Mouse (Mus musculus): ENCODE measurements around the gene Ghdc. TPM values are rescaled to one million over a fixed set of nuclear protein-coding genes. Genes with fewer than 3 reads are reported as not detected.

Ghdc gene
- total and polyA plus RNA-seq, 3 experiments: 3.6 to 6.0 (median 3.9) TPM

GRCm38 (mm10) chr11:100789702-100790101 lies 18.9 kb upstream of the Ghdc start:
- no peaks in the 10 kb centered on the region for H3K4me1 ChIP-seq (ENCODE audit: insufficient read depth, low read depth, low read length)
- no peaks in the 10 kb centered on the region for H3K9me3 ChIP-seq (replicated peaks)
- H3K27me3 ChIP-seq (ENCODE audit: insufficient read depth, low read length): no peaks in the 10 kb centered on the region
- DNase-seq (ENCODE audit: low spot score) (no peak), ATAC-seq (ENCODE audit: extremely low read depth, insufficient number of reproducible peaks, low FRiP score, poor library complexity, severe bottlenecking) (no peak)
- H3K36me3 ChIP-seq (replicated peaks): peaks cover 98% of the 10 kb centered on the region
- H3K4me3 ChIP-seq (ENCODE audit: low read depth, low read length): no peak overlapping the region
- no peak for TF ChIP-seq GATA1 (IDR thresholded peaks at IDR 0.05; ENCODE audit: borderline replicate concordance, low read length)
- TF ChIP-seq GATA2 (IDR thresholded peaks at IDR 0.05; ENCODE audit: borderline replicate concordance, low read depth, low read length): no peak
- TF ChIP-seq CTCF (IDR thresholded peaks at IDR 0.05; ENCODE audit: low read depth, low read length): no peak
- no peak for TF ChIP-seq TAL1 (conservative IDR thresholded peaks at IDR 0.05; ENCODE audit: low read depth, low read length)
- no peak for TF ChIP-seq POLR2AphosphoS5 (IDR thresholded peaks at IDR 0.05; ENCODE audit: insufficient replicate concordance, low read depth, low read length)

DNA sequence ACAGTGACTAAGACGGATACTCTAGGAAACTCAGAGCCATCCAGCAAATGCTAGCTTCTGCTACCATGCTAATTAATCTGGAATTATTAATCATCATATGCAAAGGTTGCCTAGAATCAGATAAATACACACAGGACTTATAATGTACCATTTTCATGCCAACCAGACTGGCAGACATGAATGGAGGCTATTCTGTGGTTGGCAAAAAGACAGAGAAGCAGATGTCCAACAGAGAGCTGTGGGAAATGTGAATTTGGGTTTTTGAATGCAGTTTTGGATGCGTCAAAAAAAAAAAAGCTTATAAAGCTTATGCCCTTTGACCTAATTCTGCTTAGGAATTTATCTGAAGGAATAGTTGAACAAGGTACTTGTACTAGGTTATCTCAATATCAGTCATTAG lies 15.0 kb upstream of the Ghdc start:
- H3K9me3 ChIP-seq (replicated peaks): no peaks in the 10 kb centered on the region
- no peaks in the 10 kb centered on the region for H3K27me3 ChIP-seq (ENCODE audit: insufficient read depth, low read length)
- H3K4me3 ChIP-seq (ENCODE audit: low read depth, low read length): no peak overlapping the region
- H3K4me1 ChIP-seq (ENCODE audit: insufficient read depth, low read depth, low read length): no peaks in the 10 kb centered on the region; the same call in 1 of the 2 replicates
- ATAC-seq (ENCODE audit: extremely low read depth, insufficient number of reproducible peaks, low FRiP score, poor library complexity, severe bottlenecking) (no peak), DNase-seq (ENCODE audit: low spot score) (no peak)
- TF ChIP-seq POLR2AphosphoS5 (IDR thresholded peaks at IDR 0.05; ENCODE audit: insufficient replicate concordance, low read depth, low read length) (no peak), GATA1 (IDR thresholded peaks at IDR 0.05; ENCODE audit: borderline replicate concordance, low read length) (no peak), CTCF (IDR thresholded peaks at IDR 0.05; ENCODE audit: low read depth, low read length) (no peak), GATA2 (IDR thresholded peaks at IDR 0.05; ENCODE audit: borderline replicate concordance, low read depth, low read length) (no peak), TAL1 (conservative IDR thresholded peaks at IDR 0.05; ENCODE audit: low read depth, low read length) (no peak)
- peaks cover 98% of the 10 kb centered on the region for H3K36me3 ChIP-seq (replicated peaks)

DNA sequence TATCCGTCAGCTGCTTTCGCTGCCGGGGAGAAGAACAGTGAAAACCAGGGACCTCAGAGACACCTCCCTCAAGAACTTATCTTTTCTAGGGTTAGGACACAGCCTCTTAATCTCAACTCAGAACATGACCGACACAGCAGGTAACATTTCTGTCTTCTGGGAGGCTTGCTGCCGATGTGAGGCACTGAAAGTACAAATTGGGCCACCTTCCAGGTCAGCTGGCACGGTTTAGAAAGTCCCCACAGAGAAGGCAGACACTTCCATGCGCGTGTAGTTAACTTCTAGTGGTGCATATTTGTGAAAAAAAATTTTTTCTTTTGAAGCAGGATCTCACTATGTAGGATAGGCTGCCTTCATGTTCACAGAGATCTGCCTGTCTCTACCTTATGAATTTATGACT lies 13.5 kb upstream of the Ghdc start:
- no peaks in the 10 kb centered on the region; the same call in 1 of the 2 replicates for H3K4me1 ChIP-seq (ENCODE audit: insufficient read depth, low read depth, low read length)
- H3K27me3 ChIP-seq (ENCODE audit: insufficient read depth, low read length): no peaks in the 10 kb centered on the region
- H3K36me3 ChIP-seq (replicated peaks): peaks cover 98% of the 10 kb centered on the region
- no peaks in the 10 kb centered on the region for H3K9me3 ChIP-seq (replicated peaks)
- TF ChIP-seq POLR2AphosphoS5 (IDR thresholded peaks at IDR 0.05; ENCODE audit: insufficient replicate concordance, low read depth, low read length): no peak
- no peak for TF ChIP-seq GATA1 (IDR thresholded peaks at IDR 0.05; ENCODE audit: borderline replicate concordance, low read length)
- no peak for TF ChIP-seq GATA2 (IDR thresholded peaks at IDR 0.05; ENCODE audit: borderline replicate concordance, low read depth, low read length)
- no peak for TF ChIP-seq CTCF (IDR thresholded peaks at IDR 0.05; ENCODE audit: low read depth, low read length)
- TF ChIP-seq TAL1 (conservative IDR thresholded peaks at IDR 0.05; ENCODE audit: low read depth, low read length): no peak
- DNase-seq (ENCODE audit: low spot score) (no peak), ATAC-seq (ENCODE audit: extremely low read depth, insufficient number of reproducible peaks, low FRiP score, poor library complexity, severe bottlenecking) (no peak)
- H3K4me3 ChIP-seq (ENCODE audit: low read depth, low read length): no peak overlapping the region

- TF ChIP-seq POLR2AphosphoS5 (IDR thresholded peaks at IDR 0.05; ENCODE audit: insufficient replicate concordance, low read depth, low read length) (no peak), CTCF (IDR thresholded peaks at IDR 0.05; ENCODE audit: low read depth, low read length) (no peak), TAL1 (conservative IDR thresholded peaks at IDR 0.05; ENCODE audit: low read depth, low read length) (no peak), GATA1 (IDR thresholded peaks at IDR 0.05; ENCODE audit: borderline replicate concordance, low read length) (no peak), GATA2 (IDR thresholded peaks at IDR 0.05; ENCODE audit: borderline replicate concordance, low read depth, low read length) (no peak)
- no peaks in the 10 kb centered on the region for H3K27me3 ChIP-seq (ENCODE audit: insufficient read depth, low read length)
- no peaks in the 10 kb centered on the region; the same call in 1 of the 2 replicates for H3K4me1 ChIP-seq (ENCODE audit: insufficient read depth, low read depth, low read length)
- no peaks in the 10 kb centered on the region for H3K9me3 ChIP-seq (replicated peaks)
- no peak overlapping the region for H3K4me3 ChIP-seq (ENCODE audit: low read depth, low read length)
- H3K36me3 ChIP-seq (replicated peaks): peaks cover 96% of the 10 kb centered on the region
- no peak for DNase-seq (ENCODE audit: low spot score)
- ATAC-seq (ENCODE audit: extremely low read depth, insufficient number of reproducible peaks, low FRiP score, poor library complexity, severe bottlenecking): no peak
These were observed 11.8 kb upstream of the Ghdc start for GRCm38 (mm10) chr11:100782568-100782967.

DNA sequence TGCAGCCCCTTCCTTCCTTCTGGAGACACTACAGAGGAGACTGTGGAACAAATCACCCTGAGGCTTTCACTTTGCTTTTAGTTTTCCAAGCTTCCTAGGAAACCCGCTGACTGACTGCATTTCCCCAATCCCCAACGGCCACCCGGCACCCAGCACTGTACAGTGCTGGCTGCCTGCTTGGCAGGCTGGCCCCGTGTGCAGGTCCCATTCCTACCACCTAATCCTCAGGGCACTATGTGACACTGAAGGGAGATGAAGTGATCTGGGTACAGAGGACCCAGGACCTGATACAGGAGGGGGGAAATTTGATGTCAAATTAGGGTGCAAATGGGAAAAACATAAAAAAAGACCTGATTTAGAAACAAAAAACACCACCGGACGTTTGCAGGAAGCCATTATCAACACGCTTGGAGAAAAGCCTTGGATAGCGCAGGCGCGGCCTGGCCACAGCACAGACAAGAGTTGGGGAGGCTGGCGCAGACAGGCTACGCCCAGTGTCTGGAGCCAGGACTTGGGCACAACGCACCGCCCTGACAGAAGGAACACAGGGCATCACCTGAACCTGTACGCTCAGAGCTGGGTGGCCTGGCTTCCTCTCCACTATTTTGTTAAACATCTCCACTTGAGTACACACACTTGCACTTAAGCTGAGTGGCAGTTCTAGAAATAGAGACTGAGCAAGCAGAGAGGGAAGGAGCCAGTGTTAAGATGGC lies 11.2 kb upstream of the Ghdc start:
- H3K4me1 ChIP-seq (ENCODE audit: insufficient read depth, low read depth, low read length): no peaks in the 10 kb centered on the region; the same call in 1 of the 2 replicates
- no peak for ATAC-seq (ENCODE audit: extremely low read depth, insufficient number of reproducible peaks, low FRiP score, poor library complexity, severe bottlenecking)
- no peaks in the 10 kb centered on the region for H3K9me3 ChIP-seq (replicated peaks)
- no peak for DNase-seq (ENCODE audit: low spot score)
- H3K4me3 ChIP-seq (ENCODE audit: low read depth, low read length): no peak overlapping the region
- no peaks in the 10 kb centered on the region for H3K27me3 ChIP-seq (ENCODE audit: insufficient read depth, low read length)
- TF ChIP-seq GATA1 (IDR thresholded peaks at IDR 0.05; ENCODE audit: borderline replicate concordance, low read length) (no peak), TAL1 (conservative IDR thresholded peaks at IDR 0.05; ENCODE audit: low read depth, low read length) (no peak), POLR2AphosphoS5 (IDR thresholded peaks at IDR 0.05; ENCODE audit: insufficient replicate concordance, low read depth, low read length) (no peak), GATA2 (IDR thresholded peaks at IDR 0.05; ENCODE audit: borderline replicate concordance, low read depth, low read length) (no peak), CTCF (IDR thresholded peaks at IDR 0.05; ENCODE audit: low read depth, low read length) (no peak)
- H3K36me3 ChIP-seq (replicated peaks): peaks cover 95% of the 10 kb centered on the region

GRCm38 (mm10) chr11:100780247-100780646 lies 9.5 kb upstream of the Ghdc start:
- TF ChIP-seq GATA2 (IDR thresholded peaks at IDR 0.05; ENCODE audit: borderline replicate concordance, low read depth, low read length) (no peak), POLR2AphosphoS5 (IDR thresholded peaks at IDR 0.05; ENCODE audit: insufficient replicate concordance, low read depth, low read length) (no peak), CTCF (IDR thresholded peaks at IDR 0.05; ENCODE audit: low read depth, low read length) (no peak), GATA1 (IDR thresholded peaks at IDR 0.05; ENCODE audit: borderline replicate concordance, low read length) (no peak), TAL1 (conservative IDR thresholded peaks at IDR 0.05; ENCODE audit: low read depth, low read length) (no peak)
- Histone ChIP-seq H3K4me3 (ENCODE audit: low read depth, low read length) (no peak overlapping the region), H3K9me3 (replicated peaks) (no peaks in the 10 kb centered on the region), H3K27me3 (ENCODE audit: insufficient read depth, low read length) (no peaks in the 10 kb centered on the region), H3K4me1 (ENCODE audit: insufficient read depth, low read depth, low read length) (no peaks in the 10 kb centered on the region; the same call in 1 of the 2 replicates), H3K36me3 (replicated peaks) (peaks cover 90% of the 10 kb centered on the region)
- DNase-seq (ENCODE audit: low spot score) (no peak), ATAC-seq (ENCODE audit: extremely low read depth, insufficient number of reproducible peaks, low FRiP score, poor library complexity, severe bottlenecking) (no peak)
